Mouse (Mus musculus) c-Kit-positive CD71-positive TER-119-negative erythroid progenitor cells, embryonic 14.5 days (primary cell): Measurements from ENCODE around the gene Abca1.

ENCODE experiments used
- DNase-seq: peaks from one replicate; pipeline ENCODE4 v3.0.0-alpha.2; 2013; ENCODE audit warnings: low read depth

Abca1 gene

GRCm38 (mm10) chr4:53009183-53009582 is 150.5 kb downstream of the Abca1 start:
- DNase-seq = no peak

- no peak for DNase-seq
Observed at GRCm38 (mm10) chr4:53000154-53000553, 159.5 kb downstream of the Abca1 start.

- DNase-seq = no peak
Observed at GRCm38 (mm10) chr4:52999449-52999848, 160.2 kb downstream of the Abca1 start.

- DNase-seq = no peak
Observed at GRCm38 (mm10) chr4:52989248-52989647, 170.4 kb downstream of the Abca1 start, which contains the start of gene Nipsnap3a. Gene Nipsnap3a (plus strand): TSS chr4:52989272.

GRCm38 (mm10) chr4:52986266-52986665 is 173.4 kb downstream of the Abca1 start:
- no peak for DNase-seq

GRCm38 (mm10) chr4:52985216-52985615 is 174.5 kb downstream of the Abca1 start:
- no peak for DNase-seq
